Comparison of ENCODE assay signal across 8 mouse cellular contexts in the genomic region with DNA sequence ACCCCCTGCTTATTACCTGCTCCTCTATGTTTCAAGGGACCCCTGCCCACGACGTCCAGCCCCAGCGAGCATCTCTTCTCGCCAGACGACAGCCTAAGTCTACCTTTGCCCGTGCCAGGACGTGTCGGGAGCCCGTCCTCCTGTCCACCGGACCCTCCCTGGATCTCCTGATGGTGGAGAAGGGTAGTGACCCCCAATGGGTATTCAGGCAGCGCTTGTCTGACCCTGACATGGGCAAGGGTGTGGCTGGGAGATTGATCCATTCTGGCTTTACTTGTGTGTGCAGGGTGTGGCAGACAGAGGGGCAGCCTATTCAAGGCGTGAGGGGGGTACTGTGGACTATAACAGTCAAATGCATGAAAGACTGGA. TPM values are rescaled to one million over a fixed set of nuclear protein-coding genes. Genes with fewer than 3 reads are reported as not detected.
DNase-seq lines count a peak whose midpoint lies in the region; ATAC-seq and TF ChIP-seq lines count a peak whose summit lies in the region.

No protein-coding gene starts in this region.

- intact Hi-C loops in heart, postnatal 14 days (cut with DNase I): no loop called here
- intact Hi-C loops in left cerebral cortex, postnatal 25 days (cut with DNase I): no loop called here

- no peaks in the 10 kb centered on the region for H3K36me3 ChIP-seq in heart, embryonic 14.5 days (ENCODE audit: control insufficient read depth, insufficient read depth, low read length)
- peaks cover 0 to 20% of the 10 kb centered on the region in 2 experiments; a peak in 2 of 4 replicates for H3K36me3 ChIP-seq in MEL (ENCODE audit: control insufficient read depth in 1 of 2, insufficient read depth in 2 of 2, low read length in 2 of 2)
- H3K36me3 ChIP-seq in hindbrain, embryonic 11.5 days (ENCODE audit: control insufficient read depth, insufficient read depth, low read length): no peaks in the 10 kb centered on the region
- H3K36me3 ChIP-seq in midbrain, embryonic 10.5 days: no peaks in the 10 kb centered on the region

- no peak for TF ChIP-seq CTCF in MEL (IDR thresholded peaks at IDR 0.05 in 2 of 3, conservative IDR thresholded peaks at IDR 0.05 in 1 of 3; ENCODE audit: control insufficient read depth in 1 of 3, insufficient read depth in 1 of 3, low read depth in 2 of 3, low read length in 3 of 3, poor library complexity in 1 of 3, severe bottlenecking in 1 of 3)

- WGBS in heart, embryonic 14.5 days: 6% methylated on average over 12 of the region's 12 CpGs
- 6% methylated on average over 12 of the region's 12 CpGs for WGBS in hindbrain, embryonic 11.5 days
- WGBS in midbrain, embryonic 10.5 days: 5% methylated on average over 12 of the region's 12 CpGs

- no peak for TF ChIP-seq EP300 in MEL (IDR thresholded peaks at IDR 0.05; ENCODE audit: low read depth in 1 of 2, low read length in 2 of 2)

- H3K4me1 ChIP-seq in heart, embryonic 14.5 days (ENCODE audit: control insufficient read depth in 2 of 2, insufficient read depth in 2 of 2, low read length in 2 of 2): peaks cover 12 to 18% of the 10 kb centered on the region in 2 experiments
- peaks cover 8 to 39% of the 10 kb centered on the region in 2 experiments for H3K4me1 ChIP-seq in MEL (ENCODE audit: control insufficient read depth in 1 of 2, insufficient read depth in 2 of 2, low read length in 2 of 2)
- H3K4me1 ChIP-seq in hindbrain, embryonic 11.5 days (replicated peaks; ENCODE audit: control insufficient read depth, insufficient read depth, low read length): peaks cover 8% of the 10 kb centered on the region; the same call in 1 of the 2 replicates
- peaks cover 29% of the 10 kb centered on the region for H3K4me1 ChIP-seq in midbrain, embryonic 10.5 days

- peak overlapping the region; percentile 88 for H3K4me2 ChIP-seq in heart, embryonic 14.5 days (ENCODE audit: low read length)
- peak overlapping the region; percentile 95 for H3K4me2 ChIP-seq in hindbrain, embryonic 11.5 days (replicated peaks; ENCODE audit: low read depth, low read length)

- no peak; the same call in 1 of the 2 replicates for ATAC-seq in heart, embryonic 14.5 days (ENCODE audit: insufficient number of reproducible peaks, insufficient read depth, low FRiP score, low read depth)
- ATAC-seq in hindbrain, embryonic 11.5 days (ENCODE audit: low FRiP score): peak; percentile 61; the same call in 1 of the 2 replicates

- peak overlapping the region; percentile 92 to 97 for H3K4me3 ChIP-seq in heart, embryonic 14.5 days (ENCODE audit: control insufficient read depth in 1 of 2, insufficient read depth in 1 of 2, low read depth in 1 of 2, low read length in 2 of 2)
- peak overlapping the region; percentile 79 to 97 for H3K4me3 ChIP-seq in MEL (ENCODE audit: control insufficient read depth in 1 of 2, insufficient read depth in 1 of 2, low read depth in 2 of 2, low read length in 2 of 2)
- H3K4me3 ChIP-seq in hindbrain, embryonic 11.5 days (ENCODE audit: low read depth, low read length): peak overlapping the region; percentile 83
- peak overlapping the region; percentile 90 for H3K4me3 ChIP-seq in midbrain, embryonic 10.5 days

- DNase-seq in heart, postnatal 14 days: no peak
- no peak for DNase-seq in MEL (ENCODE audit: low read depth, low spot score)
- no peak for DNase-seq in hindbrain, embryonic 11.5 days (ENCODE audit: low spot score)
- no peak for DNase-seq in midbrain, embryonic 10.5 days (ENCODE audit: low spot score)
- DNase-seq in gastrocnemius, postnatal 10 days: no peak
- DNase-seq in retina, postnatal 1 day: no peak
- no peak for DNase-seq in left cerebral cortex, postnatal 25 days (ENCODE audit: low spot score in 2 of 2)

- TF ChIP-seq RAD21 in MEL (IDR thresholded peaks at IDR 0.05; ENCODE audit: low read depth, low read length): no peak

- 0 out of 2 replicates have a peak, but pooled peaks cover 9% of the 10 kb centered on the region for H3K27me3 ChIP-seq in heart, embryonic 14.5 days (ENCODE audit: control insufficient read depth, insufficient read depth, low read length)
- no peaks in the 10 kb centered on the region for H3K27me3 ChIP-seq in MEL (ENCODE audit: control insufficient read depth in 1 of 2, insufficient read depth in 2 of 2, low read length in 2 of 2)
- no peaks in the 10 kb centered on the region for H3K27me3 ChIP-seq in hindbrain, embryonic 11.5 days (ENCODE audit: control insufficient read depth, insufficient read depth, low read length)
- H3K27me3 ChIP-seq in midbrain, embryonic 10.5 days (ENCODE audit: low read depth, poor library complexity, severe bottlenecking): no peaks in the 10 kb centered on the region

- peak overlapping the region; percentile 94 for H3K9ac ChIP-seq in heart, embryonic 14.5 days (ENCODE audit: low read length)
- H3K9ac ChIP-seq in MEL (ENCODE audit: control insufficient read depth, low read depth, low read length, poor library complexity, severe bottlenecking): peak overlapping the region; percentile 81
- H3K9ac ChIP-seq in hindbrain, embryonic 11.5 days (ENCODE audit: low read depth, low read length): peak overlapping the region; percentile 98

- no peak; a peak in 2 of 4 replicates for TF ChIP-seq POLR2A in MEL (IDR thresholded peaks at IDR 0.05; ENCODE audit: control insufficient read depth in 1 of 2, insufficient read depth in 1 of 2, low read depth in 1 of 2, low read length in 2 of 2, poor library complexity in 1 of 2)

- 0 out of 4 replicates have a peak overlapping the region, but pooled peaks of 1 of the 2 experiments have one; percentile 66 for H3K27ac ChIP-seq in heart, embryonic 14.5 days (replicated peaks in 1 of 2; ENCODE audit: control insufficient read depth in 1 of 2, insufficient read depth in 1 of 2, low read depth in 2 of 2, low read length in 2 of 2)
- peak overlapping the region; percentile 32 for H3K27ac ChIP-seq in MEL (ENCODE audit: control insufficient read depth, low read depth, low read length)
- no peak overlapping the region for H3K27ac ChIP-seq in hindbrain, embryonic 11.5 days (ENCODE audit: low read depth, low read length)
- peak overlapping the region; percentile 97 for H3K27ac ChIP-seq in midbrain, embryonic 10.5 days (replicated peaks)

- peaks cover 7% of the 10 kb centered on the region for H3K79me2 ChIP-seq in MEL (ENCODE audit: control insufficient read depth, insufficient read depth, low read length, poor library complexity)

- H3K9me3 ChIP-seq in heart, embryonic 14.5 days (ENCODE audit: control insufficient read depth, low read length): no peaks in the 10 kb centered on the region
- H3K9me3 ChIP-seq in MEL (replicated peaks; ENCODE audit: insufficient read depth, low read length): no peaks in the 10 kb centered on the region
- no peaks in the 10 kb centered on the region for H3K9me3 ChIP-seq in hindbrain, embryonic 11.5 days (ENCODE audit: control insufficient read depth, low read length)
- H3K9me3 ChIP-seq in midbrain, embryonic 10.5 days (replicated peaks): no peaks in the 10 kb centered on the region

RNA-seq across cellular contexts. Expression of a gene that starts 0.3 kb away (rescaled TPM):
- polyA plus RNA-seq in heart, embryonic 14.5 days (2014; fragmentation: Nextera tagmentation; extraction: Ambion mirVana): 1.1 and 1.6 TPM in 2 replicates
- 1 to 10 TPM; 4.0 to 5.5 TPM for total RNA-seq in heart, postnatal 14 days (2021)
- 3.1 and 4.8 TPM in 2 replicates for total RNA-seq in MEL (2012; rRNA removed)
- 1 to 10 TPM in 1 of 2 experiments, not detected in 1; 4.3 TPM for polyA plus RNA-seq in MEL (2012; ENCODE audit: insufficient read depth in 1 of 2, insufficient read length in 2 of 2, low read depth in 1 of 2, low replicate concordance in 2 of 2, missing spikeins in 1 of 2)
- polyA plus RNA-seq in hindbrain, embryonic 11.5 days (2014; fragmentation: Nextera tagmentation; extraction: Ambion mirVana): 3.4 and 3.6 TPM in 2 replicates
- polyA plus RNA-seq in midbrain, embryonic 10.5 days (2016; fragmentation: Nextera tagmentation; extraction: Ambion mirVana): 4.2 and 5.2 TPM in 2 replicates
- 1 to 10 TPM; 4.4 to 4.5 TPM for total RNA-seq in gastrocnemius, postnatal 10 days (2021)
- total RNA-seq in left cerebral cortex, postnatal 25 days (2021): 10 to 100 TPM; 18.6 to 20.1 TPM

RNA-seq across cellular contexts. Expression of a gene that starts 23.3 kb away (rescaled TPM):
- polyA plus RNA-seq in heart, embryonic 14.5 days (2014; fragmentation: Nextera tagmentation; extraction: Ambion mirVana): 0.07 TPM in 1 of 2 replicates, not detected in the other
- total RNA-seq in heart, postnatal 14 days (2021): under 1 TPM; 0.32 to 0.38 TPM
- total RNA-seq in MEL (2012; rRNA removed): 0.08 TPM in 1 of 2 replicates, not detected in the other
- polyA plus RNA-seq in MEL (2012; ENCODE audit: insufficient read depth in 1 of 2, insufficient read length in 2 of 2, low read depth in 1 of 2, low replicate concordance in 2 of 2, missing spikeins in 1 of 2): under 1 TPM in 1 of 2 experiments, not detected in 1; 0.14 TPM
- polyA plus RNA-seq in hindbrain, embryonic 11.5 days (2014; fragmentation: Nextera tagmentation; extraction: Ambion mirVana): not detected in 2 replicates
- polyA plus RNA-seq in midbrain, embryonic 10.5 days (2016; fragmentation: Nextera tagmentation; extraction: Ambion mirVana): not detected in 2 replicates
- total RNA-seq in gastrocnemius, postnatal 10 days (2021): under 1 TPM; 0.66 to 0.75 TPM
- 1 to 10 TPM; 6.7 to 7.6 TPM for total RNA-seq in left cerebral cortex, postnatal 25 days (2021)

RNA-seq across cellular contexts. Expression of a gene that starts 35.2 kb away (rescaled TPM):
- 9.4 and 9.7 TPM in 2 replicates for polyA plus RNA-seq in heart, embryonic 14.5 days (2014; fragmentation: Nextera tagmentation; extraction: Ambion mirVana)
- 10 to 100 TPM; 11.3 to 11.8 TPM for total RNA-seq in heart, postnatal 14 days (2021)
- 15.5 and 17.3 TPM in 2 replicates for total RNA-seq in MEL (2012; rRNA removed)
- polyA plus RNA-seq in MEL (2012; ENCODE audit: insufficient read depth in 1 of 2, insufficient read length in 2 of 2, low read depth in 1 of 2, low replicate concordance in 2 of 2, missing spikeins in 1 of 2): 10 to 100 TPM; 15.2 to 56.3 TPM
- polyA plus RNA-seq in hindbrain, embryonic 11.5 days (2014; fragmentation: Nextera tagmentation; extraction: Ambion mirVana): 20.3 and 24.3 TPM in 2 replicates
- 20.8 and 21.3 TPM in 2 replicates for polyA plus RNA-seq in midbrain, embryonic 10.5 days (2016; fragmentation: Nextera tagmentation; extraction: Ambion mirVana)
- total RNA-seq in gastrocnemius, postnatal 10 days (2021): 10 to 100 TPM; 10.5 to 11.6 TPM
- 10 to 100 TPM; 28.4 to 30.8 TPM for total RNA-seq in left cerebral cortex, postnatal 25 days (2021)

RNA-seq across cellular contexts. Expression of a gene that starts 43.4 kb away (rescaled TPM):
- not detected in 2 replicates for polyA plus RNA-seq in heart, embryonic 14.5 days (2014; fragmentation: Nextera tagmentation; extraction: Ambion mirVana)
- total RNA-seq in heart, postnatal 14 days (2021): not detected
- total RNA-seq in MEL (2012; rRNA removed): not detected in 2 replicates
- not detected for polyA plus RNA-seq in MEL (2012; ENCODE audit: insufficient read depth in 1 of 2, insufficient read length in 2 of 2, low read depth in 1 of 2, low replicate concordance in 2 of 2, missing spikeins in 1 of 2)
- not detected in 2 replicates for polyA plus RNA-seq in hindbrain, embryonic 11.5 days (2014; fragmentation: Nextera tagmentation; extraction: Ambion mirVana)
- not detected in 2 replicates for polyA plus RNA-seq in midbrain, embryonic 10.5 days (2016; fragmentation: Nextera tagmentation; extraction: Ambion mirVana)
- not detected for total RNA-seq in gastrocnemius, postnatal 10 days (2021)
- total RNA-seq in left cerebral cortex, postnatal 25 days (2021): not detected

RNA-seq across cellular contexts. Expression of a gene that starts 45.0 kb away (rescaled TPM):
- polyA plus RNA-seq in heart, embryonic 14.5 days (2014; fragmentation: Nextera tagmentation; extraction: Ambion mirVana): 17.7 and 18.4 TPM in 2 replicates
- total RNA-seq in heart, postnatal 14 days (2021): 10 to 100 TPM; 15.2 to 16.6 TPM
- 51.4 and 59.3 TPM in 2 replicates for total RNA-seq in MEL (2012; rRNA removed)
- 10 to 100 TPM in 1 of 2 experiments, not detected in 1; 92.4 TPM for polyA plus RNA-seq in MEL (2012; ENCODE audit: insufficient read depth in 1 of 2, insufficient read length in 2 of 2, low read depth in 1 of 2, low replicate concordance in 2 of 2, missing spikeins in 1 of 2)
- 34.1 and 42.9 TPM in 2 replicates for polyA plus RNA-seq in hindbrain, embryonic 11.5 days (2014; fragmentation: Nextera tagmentation; extraction: Ambion mirVana)
- polyA plus RNA-seq in midbrain, embryonic 10.5 days (2016; fragmentation: Nextera tagmentation; extraction: Ambion mirVana): 59.2 and 61.7 TPM in 2 replicates
- 10 to 100 TPM; 10.6 to 11.6 TPM for total RNA-seq in gastrocnemius, postnatal 10 days (2021)
- 10 to 100 TPM; 24.4 to 24.7 TPM for total RNA-seq in left cerebral cortex, postnatal 25 days (2021)
